Mouse (Mus musculus) brain, embryonic 18.5 days (tissue): ENCODE measurements around the gene Il12a.
"Not testable (repeated sequence)": the region's sequence is repeated elsewhere in the genome, so short reads cannot be mapped to it uniquely, and the experiment has no call there.

ENCODE experiments used
- DNase-seq: peaks from one replicate; pipeline ENCODE4 v3.0.0-alpha.2; 2012; ENCODE audit warnings: low read depth, low spot score

Gene Il12a

GRCm38 (mm10) chr3:68686852-68687560, 3.4 kb upstream of the Il12a start:
- no peak for DNase-seq

- no peak for DNase-seq
These were observed 1.1 kb upstream of the Il12a start for GRCm38 (mm10) chr3:68689346-68689745.

GRCm38 (mm10) chr3:68691100-68691778, 795 bp downstream of the Il12a start:
- DNase-seq: no peak

GRCm38 (mm10) chr3:68691938-68692599, 1.6 kb downstream of the Il12a start:
- no peak for DNase-seq

GRCm38 (mm10) chr3:68692600-68693225, 2.3 kb downstream of the Il12a start:
- DNase-seq: no peak

GRCm38 (mm10) chr3:68693441-68694048, 3.1 kb downstream of the Il12a start:
- no peak for DNase-seq

- no peak for DNase-seq
These were observed 4.9 kb downstream of the Il12a start for GRCm38 (mm10) chr3:68695321-68695720.

GRCm38 (mm10) chr3:68696495-68697200, 6.2 kb downstream of the Il12a start:
- no peak for DNase-seq

GRCm38 (mm10) chr3:68698601-68699000, 8.2 kb downstream of the Il12a start:
- DNase-seq: no peak

GRCm38 (mm10) chr3:68700091-68700490, 9.6 kb downstream of the Il12a start:
- no peak for DNase-seq

- DNase-seq: no peak
These were observed 15.9 kb downstream of the Il12a start for GRCm38 (mm10) chr3:68706307-68706706.

GRCm38 (mm10) chr3:68708230-68708629, 17.8 kb downstream of the Il12a start:
- no peak for DNase-seq

GRCm38 (mm10) chr3:68709198-68709797, 18.9 kb downstream of the Il12a start:
- no peak for DNase-seq

GRCm38 (mm10) chr3:68710436-68710835, 20.0 kb downstream of the Il12a start:
- DNase-seq: no peak

GRCm38 (mm10) chr3:68711510-68711909, 21.1 kb downstream of the Il12a start:
- DNase-seq: no peak

GRCm38 (mm10) chr3:68713550-68713949, 23.1 kb downstream of the Il12a start:
- no peak for DNase-seq

GRCm38 (mm10) chr3:68717346-68717745, 26.9 kb downstream of the Il12a start:
- not testable (repeated sequence) for DNase-seq

- no peak for DNase-seq
These were observed 28.9 kb downstream of the Il12a start for GRCm38 (mm10) chr3:68719229-68719819.

GRCm38 (mm10) chr3:68720258-68720657, 29.8 kb downstream of the Il12a start:
- no peak for DNase-seq

- no peak for DNase-seq
These were observed 51.5 kb downstream of the Il12a start for GRCm38 (mm10) chr3:68741955-68742354.
